Mouse (Mus musculus) lung, postnatal 10 days (tissue): ENCODE measurements at regions not wholly inside any gene's neighbourhood (a gene's known extent, or its start where the extent isn't known, plus 50 kb on each side); places are given as distances from the start of the nearest gene placed in this dataset.

Experiments used
- DNase-seq: peaks from one replicate; pipeline ENCODE4 v3.0.0; 2021

DNA sequence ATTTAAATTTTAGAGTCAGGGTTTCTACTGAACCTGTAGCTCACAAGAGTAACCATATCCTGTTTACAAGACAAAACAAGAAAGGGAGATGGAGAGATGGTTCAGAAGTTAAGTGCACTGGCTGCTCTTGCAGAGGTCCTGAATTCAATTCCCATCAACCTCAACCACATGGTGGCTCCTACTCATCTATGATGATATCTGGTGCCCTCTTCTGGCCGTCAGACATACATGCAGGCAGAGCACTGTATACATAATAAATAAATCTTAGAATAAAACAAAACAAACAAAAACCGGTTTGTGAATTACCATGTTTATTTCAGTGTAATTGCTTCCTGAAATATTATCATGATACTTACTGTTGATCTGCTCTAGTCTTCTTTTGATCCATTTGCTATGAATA is 845.4 kb downstream of the Pcdh18 start:
- DNase-seq = no peak

DNA sequence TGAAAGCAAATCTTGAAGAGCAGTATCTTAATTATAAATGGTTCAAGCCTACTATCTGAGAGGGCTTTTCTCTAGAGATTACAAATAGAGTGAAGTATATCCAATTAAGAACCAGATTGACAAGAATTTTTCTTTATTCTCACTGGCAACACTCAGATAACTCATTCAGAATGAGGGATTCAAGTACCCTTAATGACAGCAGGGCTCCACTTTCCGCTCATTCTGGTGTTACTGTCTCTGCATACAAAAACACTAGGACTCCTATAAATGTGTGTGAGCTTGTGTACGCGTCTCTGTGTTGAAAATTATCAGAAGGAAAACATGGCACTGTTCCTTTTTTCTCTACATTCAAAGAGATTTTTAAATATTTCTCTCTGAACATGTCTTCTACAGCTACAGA is 866.7 kb downstream of the Pcdh18 start:
- no peak for DNase-seq

DNA sequence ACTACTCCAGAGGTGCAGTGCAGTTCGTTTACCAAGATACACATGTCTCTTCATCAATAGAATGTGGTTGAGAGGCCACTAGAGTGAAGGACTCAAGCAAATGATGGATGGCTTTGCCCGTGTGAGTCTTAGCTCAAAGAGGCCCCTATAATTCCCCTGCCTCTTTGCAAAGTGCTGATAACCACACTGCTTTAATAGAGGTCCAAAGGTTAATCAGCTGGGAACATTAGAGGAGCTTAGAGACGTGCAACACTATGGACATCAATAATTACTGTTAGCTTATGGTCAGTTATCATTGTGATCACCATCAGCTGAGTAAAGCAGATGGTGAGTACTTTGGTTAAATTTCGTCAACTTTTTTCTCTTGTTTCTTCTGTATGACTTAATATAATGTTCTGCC is 869.2 kb downstream of the Pcdh18 start:
- no peak for DNase-seq

DNA sequence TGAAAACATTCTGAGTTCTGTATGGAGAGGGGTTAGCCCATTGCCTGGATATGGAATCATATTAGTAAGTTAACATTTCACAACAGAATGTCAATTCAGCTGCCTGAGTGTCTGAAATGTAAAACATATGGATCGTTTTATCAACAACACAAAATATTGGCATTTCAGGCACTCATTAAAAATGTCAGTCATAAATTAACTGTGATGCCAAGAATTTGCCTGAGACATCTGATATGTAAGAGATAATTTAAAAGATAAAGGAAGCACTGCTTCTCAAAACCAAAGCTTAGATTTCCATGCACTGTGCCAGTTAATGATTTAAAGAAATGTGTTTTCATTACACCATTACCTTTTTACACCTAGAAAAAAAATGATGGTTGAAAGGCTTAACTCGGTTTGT is 887.6 kb downstream of the Pcdh18 start:
- DNase-seq = no peak

DNA sequence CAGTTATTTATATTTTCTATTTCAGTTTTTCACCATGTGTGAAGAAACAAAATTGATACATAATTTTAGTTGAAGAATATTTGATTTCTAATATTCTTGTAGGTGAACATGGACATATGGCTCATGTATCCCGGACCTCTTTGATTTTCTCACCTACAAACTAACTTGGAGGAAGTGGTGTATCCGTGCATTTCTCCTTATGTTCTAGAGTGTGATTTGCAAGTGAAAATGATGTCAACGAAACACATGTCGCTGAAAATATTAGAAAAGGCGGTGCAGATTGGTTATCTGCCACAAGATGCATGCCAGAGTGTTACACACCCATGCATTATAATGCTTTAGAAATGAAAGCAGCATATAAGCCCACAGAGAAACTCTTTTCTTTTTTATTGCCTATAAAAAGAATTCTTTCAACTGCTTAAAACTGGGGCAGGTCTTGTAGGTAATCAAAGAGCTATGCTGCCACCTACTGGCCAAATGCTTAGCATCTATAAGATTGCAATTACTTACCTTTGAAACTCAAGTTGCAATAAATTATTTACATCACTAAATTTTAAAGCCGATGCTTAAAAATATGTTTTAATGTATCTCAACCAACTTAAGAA is 911.0 kb downstream of the Pcdh18 start:
- DNase-seq = peak; percentile 60

DNA sequence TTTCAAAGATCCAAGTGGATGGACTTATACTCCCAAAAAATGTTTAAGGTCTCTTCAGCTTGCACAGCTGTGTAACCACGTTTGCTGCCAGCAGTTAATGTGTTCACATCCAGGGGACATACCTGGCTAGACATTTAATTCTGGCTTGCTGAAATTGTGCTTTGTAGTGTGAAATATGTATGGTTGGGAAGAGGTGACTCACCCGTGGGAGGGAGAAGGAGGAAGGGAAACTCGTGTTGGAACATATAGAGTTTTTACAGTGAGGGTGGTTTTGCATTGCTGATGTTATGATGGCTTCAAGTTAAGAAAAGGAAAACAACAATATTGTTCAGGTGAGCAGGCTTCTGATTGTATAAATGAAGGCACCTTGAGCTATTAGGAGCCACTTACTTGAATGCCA is 916.4 kb downstream of the Pcdh18 start:
- no peak for DNase-seq

DNA sequence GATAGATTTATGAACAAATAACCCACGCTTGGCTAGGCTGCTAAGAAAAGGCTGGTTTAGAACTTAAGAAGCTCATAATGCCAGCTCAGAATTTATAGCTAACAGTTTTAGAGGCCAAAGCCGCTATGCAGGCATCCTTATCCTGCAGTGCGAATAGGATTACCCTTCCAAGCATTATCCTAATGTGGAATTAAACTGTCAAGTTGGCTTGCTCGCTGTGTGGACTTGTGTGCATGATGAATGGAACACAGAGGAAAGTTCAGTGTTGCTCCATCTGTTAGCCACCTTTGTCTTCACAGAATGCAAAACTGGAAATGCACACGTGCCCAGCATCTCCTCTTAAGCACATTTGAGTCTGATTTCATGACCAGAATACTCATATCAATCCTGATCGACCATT is 933.8 kb downstream of the Pcdh18 start:
- DNase-seq = no peak

DNA sequence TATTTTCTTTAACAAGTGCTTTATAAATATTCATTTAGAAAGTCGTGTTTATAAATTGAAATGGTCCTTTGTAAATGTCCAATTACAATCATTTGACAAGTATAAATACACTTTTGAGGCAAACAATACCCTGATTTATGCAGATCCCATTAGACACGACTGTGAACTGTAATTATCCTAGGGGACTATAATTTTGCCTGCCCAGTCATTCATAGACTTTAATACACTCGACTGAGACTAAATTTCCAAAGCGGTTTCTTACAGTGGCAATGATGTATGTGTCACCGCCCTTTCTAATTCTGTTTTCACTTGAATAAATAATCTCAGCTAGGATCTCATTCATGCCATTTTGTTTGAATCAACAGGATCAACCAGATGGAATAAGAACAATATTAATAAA is 952.7 kb downstream of the Pcdh18 start:
- DNase-seq = no peak

DNA sequence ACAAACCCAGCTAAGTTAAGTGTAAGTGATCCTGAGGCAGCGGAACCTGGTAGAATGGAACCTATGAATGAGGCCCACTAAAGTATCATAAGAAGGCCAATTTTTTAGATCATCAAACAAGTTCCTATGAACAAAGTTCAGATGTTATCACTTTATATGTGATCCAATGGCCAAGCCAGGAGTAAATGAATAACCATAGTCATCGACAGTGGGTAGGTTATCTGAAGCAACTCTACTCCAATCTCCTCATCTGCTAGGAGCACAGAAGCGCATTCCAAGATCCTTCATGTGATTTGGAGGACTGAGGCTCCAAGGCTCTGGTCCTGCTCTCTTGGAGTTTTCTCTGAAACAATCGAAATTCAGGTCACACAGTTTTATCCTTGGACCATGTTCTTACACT is 985.4 kb downstream of the Pcdh18 start:
- no peak for DNase-seq
